Comparison of ENCODE assay signal across 23 mouse cellular contexts in the genomic region with DNA sequence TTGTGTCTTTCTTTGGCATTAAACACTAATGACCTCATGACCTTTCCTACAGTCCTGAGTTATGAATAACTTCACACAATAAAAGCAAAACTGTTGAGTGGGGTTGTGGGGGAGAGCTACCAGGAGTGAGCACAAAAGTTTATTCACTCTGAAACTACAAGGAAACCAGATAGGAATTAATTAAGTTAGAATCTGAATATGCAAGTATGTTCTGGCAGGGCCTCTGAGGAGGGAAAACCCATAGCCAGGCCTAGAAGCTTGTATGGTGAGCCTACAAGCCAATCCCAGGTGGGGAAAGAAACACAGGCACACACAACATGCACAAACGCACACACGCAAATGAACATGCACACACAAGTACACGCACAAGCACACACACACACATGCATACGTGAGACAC.
"Had no signal": no experiment of that assay in that cellular context is flagged by ENCODE, and none has a peak within 500 bp of the region (broad histone marks: within the 10 kb centered on the region; RNA-seq: fewer than 3 reads in every experiment).

No protein-coding gene starts in this region.

- H3K4me3 ChIP-seq: heart, embryonic 10.5 days; heart, embryonic 12.5 days; hindbrain, embryonic 13.5 days; hindbrain, embryonic 15.5 days; layer of hippocampus, adult 2 months; left cerebral cortex, adult 2 months; limb, embryonic 10.5 days; limb, embryonic 12.5 days; liver, embryonic 13.5 days had no signal

- H3K9me3 ChIP-seq: heart, embryonic 10.5 days; heart, embryonic 12.5 days; hindbrain, embryonic 13.5 days; hindbrain, embryonic 15.5 days; limb, embryonic 10.5 days; limb, embryonic 12.5 days; liver, embryonic 13.5 days had no signal

- ATAC-seq: hindbrain, postnatal 0 days; intestine, embryonic 16.5 days had no signal

- H3K4me1 ChIP-seq: heart, embryonic 10.5 days; heart, embryonic 12.5 days; hindbrain, embryonic 13.5 days; hindbrain, embryonic 15.5 days; limb, embryonic 10.5 days; limb, embryonic 12.5 days had no signal

- H3K36me3 ChIP-seq: heart, embryonic 10.5 days; heart, embryonic 12.5 days; hindbrain, embryonic 13.5 days; hindbrain, embryonic 15.5 days; limb, embryonic 10.5 days; limb, embryonic 12.5 days; liver, embryonic 13.5 days had no signal

- H3K27me3 ChIP-seq: heart, embryonic 12.5 days; hindbrain, embryonic 13.5 days; hindbrain, embryonic 15.5 days; limb, embryonic 12.5 days had no signal

- H3K27ac ChIP-seq: heart, embryonic 10.5 days; hindbrain, embryonic 13.5 days; hindbrain, embryonic 15.5 days; hindbrain, postnatal 0 days; layer of hippocampus, adult 2 months; left cerebral cortex, adult 2 months; limb, embryonic 10.5 days; limb, embryonic 12.5 days; liver, embryonic 13.5 days had no signal

- DNase-seq: gastrocnemius, postnatal 14 days; gastrocnemius, postnatal 36 days; heart, adult 11 months; heart, postnatal 10 days; heart, postnatal 36 days; kidney, adult 11 months; kidney, adult 2 months; kidney, adult 9 months; kidney, postnatal 10 days; kidney, postnatal 25 days; kidney, postnatal 4 days; liver; liver, embryonic 13.5 days had no signal
